In the genomic region with DNA sequence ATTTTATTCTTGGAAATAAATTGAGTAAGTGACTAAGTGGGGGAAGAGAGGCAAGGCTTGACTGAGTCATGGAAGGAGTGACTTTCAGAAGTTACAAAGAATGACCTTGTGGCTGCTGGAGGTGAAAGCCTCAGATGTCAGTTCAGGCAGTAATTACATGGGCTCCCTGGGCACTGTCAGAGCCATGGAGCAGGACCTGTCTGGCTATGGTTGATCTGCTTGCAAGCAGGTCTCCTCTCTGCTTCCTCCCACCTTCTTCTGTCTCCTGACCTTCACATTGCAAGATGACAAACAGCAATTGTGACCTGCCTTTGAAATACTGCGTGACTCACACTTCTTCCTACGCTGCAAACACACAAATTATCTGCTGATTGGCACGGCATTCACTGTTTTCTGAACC, we compare ENCODE assay signal across 19 mouse cellular contexts.
DNase-seq lines count a peak whose midpoint lies in the region; ATAC-seq and TF ChIP-seq lines count a peak whose summit lies in the region.
"Had no signal": no experiment of that assay in that cellular context is flagged by ENCODE, and none has a peak within 500 bp of the region (broad histone marks: within the 10 kb centered on the region; RNA-seq: fewer than 3 reads in every experiment).

No protein-coding gene starts in this region.

- 0 out of 2 replicates have a peak, but pooled peaks cover 4% of the 10 kb centered on the region for H3K27me3 ChIP-seq in hindbrain, embryonic 13.5 days
- peaks cover 39% of the 10 kb centered on the region for H3K27me3 ChIP-seq in hindbrain, embryonic 10.5 days (ENCODE audit: insufficient read depth, poor library complexity, severe bottlenecking)
- no peaks in the 10 kb centered on the region for H3K27me3 ChIP-seq in Patski
- H3K27me3 ChIP-seq in forebrain, embryonic 16.5 days (replicated peaks; ENCODE audit: control insufficient read depth, insufficient read depth, low read length): peaks cover 5% of the 10 kb centered on the region; the same call in 1 of the 2 replicates
- H3K27me3 ChIP-seq in heart, embryonic 11.5 days (ENCODE audit: control insufficient read depth, insufficient read depth, low read length): peaks cover 17% of the 10 kb centered on the region

- CTCF ChIA-PET in Patski (lab: Charles Lee): no interaction called here

- H3K4me2 ChIP-seq in hindbrain, embryonic 13.5 days: no peak overlapping the region
- H3K4me2 ChIP-seq in forebrain, embryonic 16.5 days (ENCODE audit: low read length): no peak overlapping the region
- H3K4me2 ChIP-seq in heart, embryonic 11.5 days: no peak overlapping the region
- H3K4me2 ChIP-seq: limb, embryonic 15.5 days; midbrain, embryonic 13.5 days had no signal

- POLR2A ChIA-PET in Patski (lab: Charles Lee): interaction anchor here (0.6 kb wide), 1 partner anchor 420 kb away, joined by 3 read pairs; no protein-coding TSS in a partner anchor

- no peak overlapping the region for H3K9ac ChIP-seq in hindbrain, embryonic 13.5 days
- no peak overlapping the region for H3K9ac ChIP-seq in forebrain, embryonic 16.5 days (replicated peaks; ENCODE audit: low read depth, low read length)
- no peak overlapping the region for H3K9ac ChIP-seq in heart, embryonic 11.5 days (ENCODE audit: low read depth, low read length)
- H3K9ac ChIP-seq: limb, embryonic 15.5 days; midbrain, embryonic 13.5 days had no signal

- no peak for TF ChIP-seq CTCF in Patski (IDR thresholded peaks at IDR 0.05)

- ATAC-seq in hindbrain, embryonic 13.5 days (ENCODE audit: low FRiP score): no peak
- peak; percentile 35 for ATAC-seq in Patski
- ATAC-seq in forebrain, embryonic 16.5 days: no peak
- no peak for ATAC-seq in heart, embryonic 11.5 days (replicated peaks; ENCODE audit: insufficient number of reproducible peaks, low FRiP score, low TSS enrichment)
- ATAC-seq: hindbrain, embryonic 16.5 days; midbrain, embryonic 13.5 days had no signal

- H3K4me3 ChIP-seq in hindbrain, embryonic 13.5 days: no peak overlapping the region
- no peak overlapping the region for H3K4me3 ChIP-seq in hindbrain, embryonic 10.5 days
- no peak overlapping the region for H3K4me3 ChIP-seq in forebrain, embryonic 16.5 days (replicated peaks; ENCODE audit: low read length)
- no peak overlapping the region for H3K4me3 ChIP-seq in heart, embryonic 11.5 days (ENCODE audit: low read depth, low read length)
- H3K4me3 ChIP-seq: heart, adult 2 months; limb, embryonic 15.5 days; midbrain, embryonic 13.5 days had no signal

- H3K9me3 ChIP-seq in hindbrain, embryonic 13.5 days: no peaks in the 10 kb centered on the region
- no peaks in the 10 kb centered on the region for H3K9me3 ChIP-seq in hindbrain, embryonic 10.5 days
- no peaks in the 10 kb centered on the region for H3K9me3 ChIP-seq in forebrain, embryonic 16.5 days (ENCODE audit: control insufficient read depth, low read length)
- H3K9me3 ChIP-seq in heart, embryonic 11.5 days (replicated peaks; ENCODE audit: control insufficient read depth, low read length): no peaks in the 10 kb centered on the region
- H3K9me3 ChIP-seq: limb, embryonic 15.5 days; midbrain, embryonic 13.5 days had no signal

- H3K36me3 ChIP-seq in hindbrain, embryonic 13.5 days: no peaks in the 10 kb centered on the region
- no peaks in the 10 kb centered on the region for H3K36me3 ChIP-seq in hindbrain, embryonic 10.5 days
- no peaks in the 10 kb centered on the region for H3K36me3 ChIP-seq in forebrain, embryonic 16.5 days (ENCODE audit: control insufficient read depth, insufficient read depth)
- no peaks in the 10 kb centered on the region for H3K36me3 ChIP-seq in heart, embryonic 11.5 days (ENCODE audit: control insufficient read depth, insufficient read depth, low read length)
- H3K36me3 ChIP-seq: limb, embryonic 15.5 days; midbrain, embryonic 13.5 days had no signal

- in situ Hi-C loops in Patski (cut with MboI; ENCODE audit: low pct_unique_long_range_greater_than_20kb): loop anchor here (5.0 kb wide), 1 partner anchor 433 kb away; no protein-coding TSS in a partner anchor

- 49% methylated on average over 3 of the region's 3 CpGs for WGBS in hindbrain, embryonic 13.5 days
- 65% methylated on average over 3 of the region's 3 CpGs for WGBS in hindbrain, embryonic 10.5 days
- WGBS in forebrain, embryonic 16.5 days: 39% methylated on average over 3 of the region's 3 CpGs
- 51% methylated on average over 3 of the region's 3 CpGs for WGBS in heart, embryonic 11.5 days (ENCODE audit: insufficient replicate concordance)

- H3K27ac ChIP-seq in hindbrain, embryonic 13.5 days: 0 out of 2 replicates have a peak overlapping the region, but pooled peaks have one; percentile 18
- H3K27ac ChIP-seq in hindbrain, embryonic 10.5 days: no peak overlapping the region
- peak overlapping the region; percentile 51; the same call in 1 of the 2 replicates for H3K27ac ChIP-seq in forebrain, embryonic 16.5 days (ENCODE audit: low read length)
- no peak overlapping the region for H3K27ac ChIP-seq in heart, embryonic 11.5 days (ENCODE audit: low read depth, low read length)
- H3K27ac ChIP-seq: heart, adult 2 months; limb, embryonic 15.5 days; midbrain, embryonic 13.5 days had no signal

- DNase-seq in hindbrain, embryonic 10.5 days (ENCODE audit: low spot score): no peak
- DNase-seq in 416B (ENCODE audit: low read depth) (peak; percentile 18), Patski (ENCODE audit: low read depth, low spot score) (no peak)
- no peak for DNase-seq in ovary, postnatal 10 days (ENCODE audit: low spot score)
- no peak for DNase-seq in spleen, adult 18-20 months
- DNase-seq: cerebellum, adult 11-12 months; heart, adult 2 months; heart, postnatal 10 days; kidney, adult 8-10 months; lung, adult 18-20 months; lung, postnatal 4 days; right cerebral cortex, postnatal 25 days; thymus, adult 2 months had no signal

- peaks cover 37% of the 10 kb centered on the region for H3K4me1 ChIP-seq in hindbrain, embryonic 13.5 days (replicated peaks)
- H3K4me1 ChIP-seq in hindbrain, embryonic 10.5 days (replicated peaks): peaks cover 23% of the 10 kb centered on the region
- peaks cover 30% of the 10 kb centered on the region for H3K4me1 ChIP-seq in forebrain, embryonic 16.5 days (replicated peaks; ENCODE audit: control insufficient read depth, insufficient read depth, low read length)
- H3K4me1 ChIP-seq in heart, embryonic 11.5 days (ENCODE audit: control insufficient read depth, insufficient read depth, low read length): 0 out of 2 replicates have a peak, but pooled peaks cover 4% of the 10 kb centered on the region

Comparison
In these comparisons a context has a peak if more than half of its experiments do, and no peak if none do; other contexts are left out.
1. H3K27ac ChIP-seq: peak in hindbrain, embryonic 13.5 days (single experiment) and forebrain, embryonic 16.5 days (single experiment); none in hindbrain, embryonic 10.5 days (single experiment) and heart, embryonic 11.5 days (single experiment).